Mouse (Mus musculus) olfactory bulb, adult 2 months (tissue): ENCODE data around the gene Hspb1.

Source experiments
- CTCF ChIP-seq: fragments of 200-500 bp; IDR thresholded peaks from 2 replicates; pipeline ENCODE4 v1.5.1; 2012; ENCODE audit warnings: low read depth, mild to moderate bottlenecking, low read length, moderate library complexity; ENCODE audit not compliant: insufficient read depth
- POLR2A ChIP-seq: fragments of 200-500 bp; IDR thresholded peaks from 2 replicates; pipeline ENCODE4 v1.6.1; 2012; ENCODE audit warnings: mild to moderate bottlenecking, low read depth, low read length, moderate library complexity; ENCODE audit not compliant: insufficient read depth

- no peak for TF ChIP-seq POLR2A
- no peak for TF ChIP-seq CTCF
Measured at GRCm38 (mm10) chr5:135918059-135918437, 30.3 kb downstream of the Hspb1 start.
